Mouse (Mus musculus) kidney, postnatal 4 days (tissue): Measurements from ENCODE around the gene Cphx3.
"Not testable (repeated sequence)": the region's sequence is repeated elsewhere in the genome, so short reads cannot be mapped to it uniquely, and the experiment has no call there.

Experiments
- DNase-seq, 2 experiments: peaks; one replicate each; pipeline ENCODE4 v3.0.0; 2021; ENCODE audit warnings: mixed read lengths in 2 of 2

The Cphx3 gene

DNA sequence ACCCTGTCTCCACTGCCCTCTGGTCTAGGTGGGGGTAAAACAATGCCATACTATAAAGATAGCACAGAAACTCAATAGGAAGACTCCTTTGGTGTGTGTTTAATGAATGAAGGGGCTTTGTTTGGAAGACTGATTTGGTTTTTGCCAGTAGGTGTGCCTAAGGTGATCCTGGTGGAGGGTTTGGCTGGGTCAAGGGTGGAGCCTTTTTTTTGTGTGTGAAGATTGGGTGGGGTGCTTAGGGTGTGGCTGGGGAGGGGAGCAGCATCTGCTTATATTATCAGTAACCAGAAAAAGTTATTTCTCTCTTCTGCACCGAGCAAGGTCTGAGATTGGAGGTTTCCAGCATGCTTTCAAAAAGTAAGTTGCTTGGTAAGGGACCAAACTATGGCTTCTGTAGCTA is at the start of gene Cphx3:
Gene Cphx3 (plus strand): TSS at position 301 of the 400 bp plus-strand sequence.
- not testable (repeated sequence) for DNase-seq

DNA sequence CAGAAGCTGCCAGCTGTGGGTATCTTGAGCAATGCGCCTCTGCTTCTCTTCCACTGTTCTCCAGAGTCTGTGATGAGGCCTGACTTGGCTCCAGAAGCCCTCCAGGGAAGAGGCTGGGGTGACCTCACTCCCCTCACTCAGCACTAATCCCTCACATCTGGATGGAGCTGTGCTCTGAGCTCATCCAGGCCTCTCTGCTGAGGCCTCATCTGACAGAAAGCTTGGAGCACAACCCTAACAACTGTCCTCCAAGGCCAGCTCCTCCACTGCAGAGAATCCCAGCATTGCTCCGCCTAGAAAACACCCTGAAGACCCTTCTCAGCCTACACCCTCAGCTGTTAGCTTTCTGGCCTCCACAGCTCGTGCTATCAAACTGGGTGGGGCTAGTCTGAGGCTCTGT is 47.7 kb upstream of the Cphx3 start:
- not testable (repeated sequence) for DNase-seq

GRCm38 (mm10) chr14:26035439-26035838 is 46.7 kb upstream of the Cphx3 start:
- not testable (repeated sequence) for DNase-seq

GRCm38 (mm10) chr14:26042611-26043010 is 39.5 kb upstream of the Cphx3 start, which contains the start of gene Gm9780:
Gm9780 (minus strand) TSS chr14:26042711.
- DNase-seq = not testable (repeated sequence)

DNA sequence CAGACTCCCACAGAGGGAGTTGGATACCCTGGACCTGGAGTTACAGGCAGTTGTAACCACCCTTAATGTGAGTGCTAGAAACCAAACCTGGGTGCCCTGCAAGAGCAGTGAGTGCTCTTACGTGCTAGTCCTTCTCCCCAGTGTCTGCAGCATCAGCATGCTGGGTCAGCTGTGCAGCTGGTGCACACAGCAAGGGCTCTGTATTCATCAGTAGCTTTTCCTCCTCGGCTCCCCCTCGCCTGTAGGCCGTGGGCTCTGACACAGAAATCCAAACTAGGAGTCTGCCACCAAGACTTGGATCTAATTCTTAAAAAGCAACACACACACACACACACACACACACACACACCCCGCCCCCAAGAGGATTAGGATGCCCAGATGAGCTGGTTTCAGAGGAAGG is 37.1 kb upstream of the Cphx3 start:
- DNase-seq = not testable (repeated sequence)

GRCm38 (mm10) chr14:26047026-26047425 is 35.1 kb upstream of the Cphx3 start:
- DNase-seq = not testable (repeated sequence)

- DNase-seq = not testable (repeated sequence)
These were observed 33.3 kb upstream of the Cphx3 start for GRCm38 (mm10) chr14:26048767-26049166.

GRCm38 (mm10) chr14:26058184-26058583 is 23.9 kb upstream of the Cphx3 start:
- not testable (repeated sequence) for DNase-seq

GRCm38 (mm10) chr14:26059362-26059761 is 22.7 kb upstream of the Cphx3 start:
- DNase-seq = not testable (repeated sequence)

GRCm38 (mm10) chr14:26066574-26067324 is 15.3 kb upstream of the Cphx3 start:
- DNase-seq = not testable (repeated sequence)

- not testable (repeated sequence) for DNase-seq
These were observed 14.8 kb upstream of the Cphx3 start, which contains the start of gene Tmem254c for GRCm38 (mm10) chr14:26067325-26067633. Tmem254c (minus strand) TSS chr14:26067355.

DNA sequence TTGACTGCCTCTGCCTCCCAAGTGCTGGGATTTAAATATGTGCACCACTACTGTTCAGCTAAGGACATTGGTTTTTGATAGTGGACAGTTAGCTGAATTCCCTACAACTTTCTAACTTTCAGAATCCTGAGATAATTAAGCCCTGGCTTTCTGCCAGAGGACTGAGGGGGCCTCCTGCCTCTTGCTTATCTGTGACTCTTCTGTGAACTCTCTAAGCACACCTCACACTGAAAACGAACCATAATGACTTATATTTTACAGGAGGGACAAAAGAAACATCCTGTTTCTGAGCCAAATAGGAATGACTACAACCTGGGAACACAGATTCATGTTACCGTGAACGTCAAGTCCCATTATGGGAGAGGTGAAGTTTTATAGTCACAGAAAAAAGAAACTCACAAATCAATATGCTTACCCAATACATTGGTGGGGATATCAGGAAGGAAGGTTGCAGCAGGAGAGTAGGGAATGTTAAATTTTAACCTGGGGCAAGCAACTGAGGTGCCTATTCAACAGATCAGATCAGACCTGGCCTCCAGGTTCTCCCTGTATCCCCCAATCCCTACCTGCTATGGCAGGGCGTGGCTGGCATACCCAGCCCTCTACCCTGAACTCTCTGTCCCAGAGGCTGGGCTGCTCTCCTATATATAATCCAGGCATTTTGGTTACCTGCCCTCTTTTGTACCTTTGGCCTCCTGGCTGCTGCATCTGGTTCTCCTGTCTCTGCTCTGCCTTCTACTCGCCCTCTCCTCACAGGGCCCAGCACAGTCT is 5.3 kb upstream of the Cphx3 start:
- DNase-seq = not testable (repeated sequence)

DNA sequence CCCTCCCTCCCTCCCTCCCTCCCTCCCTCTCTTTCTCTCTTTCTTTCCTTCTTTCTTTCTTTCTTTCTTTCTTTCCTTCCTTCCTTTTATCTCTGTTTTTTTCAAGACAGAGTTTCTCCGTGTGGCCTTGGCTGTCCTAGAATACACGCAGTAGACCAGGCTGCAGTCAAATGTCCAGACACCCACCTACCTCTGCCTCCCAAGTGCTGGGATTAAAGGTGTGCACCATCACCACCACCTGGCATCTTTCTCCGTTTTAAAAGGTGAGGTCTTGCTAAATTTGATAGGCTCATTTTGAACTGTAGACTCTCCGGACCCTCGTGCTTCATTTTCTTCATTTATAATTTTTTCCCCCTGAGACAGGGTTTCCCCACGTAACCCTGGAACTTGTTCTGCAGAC is 881 bp upstream of the Cphx3 start, which contains the start of gene Cphx2:
Gene Cphx2 (plus strand): TSS at position 301 of the 400 bp plus-strand sequence.
- not testable (repeated sequence) for DNase-seq

GRCm38 (mm10) chr14:26097622-26098021 is 15.5 kb downstream of the Cphx3 start:
- not testable (repeated sequence) for DNase-seq

DNA sequence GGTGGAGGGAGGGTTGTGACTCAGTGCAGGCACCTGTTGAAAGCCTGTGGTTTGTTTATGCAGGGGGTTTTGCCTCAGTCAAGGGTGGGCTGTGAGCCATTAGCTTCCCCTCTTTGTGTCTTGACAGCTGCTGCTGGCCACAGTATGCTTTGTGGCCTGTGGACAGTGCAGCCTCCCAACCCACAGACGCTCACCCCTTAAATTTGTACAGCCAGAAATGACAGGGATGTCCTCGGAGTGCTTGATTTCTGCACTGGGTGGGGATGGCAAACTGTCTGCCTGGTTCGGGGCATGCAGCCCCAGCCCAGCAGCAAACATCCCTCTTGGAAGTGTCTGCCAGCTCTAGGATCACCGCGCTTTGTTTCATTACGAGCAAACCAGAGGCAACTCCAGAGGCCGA is 36.1 kb downstream of the Cphx3 start, which contains the start of gene Duxbl2:
Gene Duxbl2 (plus strand): TSS at position 200 of the 400 bp plus-strand sequence.
- DNase-seq = not testable (repeated sequence)

- DNase-seq = not testable (repeated sequence)
These were observed 36.5 kb downstream of the Cphx3 start for GRCm38 (mm10) chr14:26118550-26119000.

DNA sequence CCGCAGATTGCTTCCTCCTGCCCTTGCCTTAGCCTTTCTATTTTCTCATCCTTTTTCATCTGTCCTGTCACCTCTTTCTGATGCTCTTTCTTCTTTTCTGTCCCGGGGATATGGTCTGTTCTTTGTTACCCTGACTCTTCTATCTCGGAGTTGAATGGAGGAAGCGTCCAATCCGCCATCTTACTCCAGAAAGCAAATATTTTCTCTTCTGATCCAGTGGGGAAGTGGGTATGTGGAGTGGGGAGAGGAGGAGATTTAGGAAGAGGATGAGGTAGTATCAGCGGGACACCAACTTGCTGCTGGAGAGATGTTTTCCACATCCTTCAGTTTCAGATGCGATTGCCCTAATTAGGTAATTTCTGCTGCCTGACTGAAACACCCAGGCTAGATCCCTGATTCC is 37.0 kb downstream of the Cphx3 start:
- DNase-seq = not testable (repeated sequence)

GRCm38 (mm10) chr14:26147095-26147494 is 65.0 kb downstream of the Cphx3 start:
- DNase-seq = not testable (repeated sequence)

DNA sequence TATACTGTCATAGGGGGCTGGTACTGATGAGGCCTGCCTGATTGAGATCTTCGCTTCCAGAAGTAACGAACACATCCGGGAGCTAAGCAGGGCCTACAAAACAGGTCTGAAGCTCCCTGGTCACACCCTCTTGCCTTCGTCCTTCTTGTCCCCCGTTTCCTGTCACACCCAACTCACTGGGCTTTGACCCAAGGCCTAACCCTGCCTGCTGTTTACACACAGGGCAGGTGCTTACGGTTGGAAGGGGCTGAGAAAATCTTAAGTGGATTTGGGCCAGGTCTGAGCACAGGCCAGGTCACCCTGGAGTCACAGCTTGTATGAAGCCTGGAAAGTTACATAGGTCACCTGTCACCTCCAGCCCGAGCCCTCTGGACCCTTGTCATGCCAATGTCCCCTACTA is 73.9 kb downstream of the Cphx3 start:
- DNase-seq = not testable (repeated sequence)

- DNase-seq = not testable (repeated sequence)
These were observed 79.1 kb downstream of the Cphx3 start for GRCm38 (mm10) chr14:26161156-26161555.

DNA sequence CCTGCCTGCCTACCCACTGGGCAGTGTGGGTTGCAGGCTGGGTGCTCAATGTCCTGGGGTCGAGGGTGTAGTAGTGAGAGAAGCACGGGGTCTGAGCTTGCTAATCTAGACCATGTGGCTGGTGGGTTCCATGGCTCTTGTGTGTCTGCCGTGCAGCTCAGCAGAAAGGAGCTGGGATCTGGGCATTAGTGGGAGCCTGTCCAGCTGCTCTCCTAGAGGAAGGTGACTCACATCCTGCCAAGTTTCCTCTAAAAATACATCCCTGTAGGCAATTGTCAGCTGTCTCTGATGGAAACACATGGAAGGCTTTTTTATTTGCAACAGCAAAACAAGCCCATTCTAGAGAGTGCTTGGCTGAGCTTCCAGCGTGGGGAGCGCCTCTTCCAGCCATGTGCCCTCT is 80.3 kb downstream of the Cphx3 start:
- not testable (repeated sequence) for DNase-seq

GRCm38 (mm10) chr14:26165266-26165665 is 83.2 kb downstream of the Cphx3 start:
- DNase-seq = not testable (repeated sequence)

DNA sequence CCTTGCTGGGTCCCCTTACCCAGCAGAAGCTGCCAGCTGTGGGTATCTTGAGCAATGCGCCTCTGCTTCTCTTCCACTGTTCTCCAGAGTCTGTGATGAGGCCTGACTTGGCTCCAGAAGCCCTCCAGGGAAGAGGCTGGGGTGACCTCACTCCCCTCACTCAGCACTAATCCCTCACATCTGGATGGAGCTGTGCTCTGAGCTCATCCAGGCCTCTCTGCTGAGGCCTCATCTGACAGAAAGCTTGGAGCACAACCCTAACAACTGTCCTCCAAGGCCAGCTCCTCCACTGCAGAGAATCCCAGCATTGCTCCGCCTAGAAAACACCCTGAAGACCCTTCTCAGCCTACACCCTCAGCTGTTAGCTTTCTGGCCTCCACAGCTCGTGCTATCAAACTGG is 91.9 kb downstream of the Cphx3 start:
- not testable (repeated sequence) for DNase-seq
